Mouse (Mus musculus): ENCODE results near the gene Sdhaf2. TPM values are rescaled to one million over a fixed set of nuclear protein-coding genes. Genes with fewer than 3 reads are reported as not detected.

Sdhaf2 gene
- polyA plus RNA-seq, 1 experiment from 2014 or later = 23.6 TPM

DNA sequence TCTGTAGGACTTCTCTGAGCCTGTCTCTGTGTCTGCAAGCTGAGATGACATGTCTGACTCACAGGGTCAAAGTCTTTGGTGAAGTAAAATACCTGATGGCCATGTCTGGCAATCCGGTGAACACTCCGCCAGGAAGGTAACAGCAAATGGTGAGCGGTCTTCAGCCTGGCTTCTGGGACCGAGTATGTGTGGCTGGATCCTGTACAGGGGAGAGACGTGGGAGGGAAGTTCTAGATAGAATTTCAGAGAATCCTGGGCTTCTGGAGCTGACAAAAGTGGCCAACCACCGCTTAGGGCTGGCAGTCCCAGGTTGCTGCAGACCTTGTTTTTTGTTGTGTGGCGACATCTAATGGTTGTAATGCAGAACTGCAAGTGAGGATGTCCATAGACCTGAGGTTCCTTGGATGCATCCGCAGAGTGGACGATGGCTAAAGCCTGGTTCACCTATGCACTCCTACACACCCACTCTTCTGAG lies 39.6 kb downstream of the Sdhaf2 start:
- Histone ChIP-seq H3K4me1 (ENCODE audit: insufficient read depth) (no peaks in the 10 kb centered on the region), H3K27ac (ENCODE audit: low read depth) (no peak overlapping the region), H3K27me3 (ENCODE audit: insufficient read depth, low read length) (peaks cover 4% of the 10 kb centered on the region; the same call in 1 of the 2 replicates), H3K4me2 (ENCODE audit: low read depth, low read length) (no peak overlapping the region), H3K36me3 (replicated peaks; ENCODE audit: insufficient read depth, low read length) (no peaks in the 10 kb centered on the region), H3K9ac (replicated peaks) (no peak overlapping the region), H3K4me3 (ENCODE audit: low read depth, low read length) (no peak overlapping the region), H3K9me3 (ENCODE audit: low read length) (no peaks in the 10 kb centered on the region)
- DNase-seq (peak; percentile 53), ATAC-seq (peak; percentile 69)
- WGBS (ENCODE audit: insufficient replicate concordance) = 19% methylated on average over 9 of the region's 9 CpGs
- peak; percentile 93 for TF ChIP-seq CTCF (IDR thresholded peaks at IDR 0.05; ENCODE audit: low read depth)
- TF ChIP-seq EP300 (IDR thresholded peaks at IDR 0.05; ENCODE audit: low read depth) = no peak

GRCm38 (mm10) chr19:10482703-10483102 lies 43.2 kb downstream of the Sdhaf2 start, which contains the start of gene Ppp1r32:
Ppp1r32 (minus strand) TSS chr19:10482928.
- no peak for TF ChIP-seq CTCF (IDR thresholded peaks at IDR 0.05; ENCODE audit: low read depth)
- TF ChIP-seq EP300 (IDR thresholded peaks at IDR 0.05; ENCODE audit: low read depth) = no peak
- ATAC-seq (no peak), DNase-seq (no peak)
- H3K27me3 ChIP-seq (ENCODE audit: insufficient read depth, low read length) = peaks cover 4% of the 10 kb centered on the region; the same call in 1 of the 2 replicates
- no peak within 1 kb of the TSS for H3K4me3 ChIP-seq (ENCODE audit: low read depth, low read length)
- no peaks in the 10 kb centered on the region for H3K4me1 ChIP-seq (ENCODE audit: insufficient read depth)
- no peak within 1 kb of the TSS for H3K9ac ChIP-seq (replicated peaks)
- no peak within 1 kb of the TSS for H3K27ac ChIP-seq (ENCODE audit: low read depth)
- WGBS (ENCODE audit: insufficient replicate concordance) = 36% methylated on average over 6 of the region's 6 CpGs
- H3K4me2 ChIP-seq (ENCODE audit: low read depth, low read length) = no peak within 1 kb of the TSS
- H3K36me3 ChIP-seq (replicated peaks; ENCODE audit: insufficient read depth, low read length) = no peaks in the 10 kb centered on the region
- H3K9me3 ChIP-seq (ENCODE audit: low read length) = no peaks in the 10 kb centered on the region

- Histone ChIP-seq H3K4me2 (ENCODE audit: low read depth, low read length) (no peak overlapping the region), H3K27me3 (ENCODE audit: insufficient read depth, low read length) (peaks cover 4% of the 10 kb centered on the region; the same call in 1 of the 2 replicates), H3K4me3 (ENCODE audit: low read depth, low read length) (no peak overlapping the region), H3K4me1 (ENCODE audit: insufficient read depth) (no peaks in the 10 kb centered on the region), H3K9me3 (ENCODE audit: low read length) (no peaks in the 10 kb centered on the region), H3K9ac (replicated peaks) (no peak overlapping the region), H3K27ac (ENCODE audit: low read depth) (no peak overlapping the region), H3K36me3 (replicated peaks; ENCODE audit: insufficient read depth, low read length) (no peaks in the 10 kb centered on the region)
- ATAC-seq (peak; percentile 45; the same call in 1 of the 2 replicates), DNase-seq (peak; percentile 28)
- TF ChIP-seq EP300 (IDR thresholded peaks at IDR 0.05; ENCODE audit: low read depth) = no peak
- TF ChIP-seq CTCF (IDR thresholded peaks at IDR 0.05; ENCODE audit: low read depth) = no peak
- 37% methylated on average over 4 of the region's 4 CpGs for WGBS (ENCODE audit: insufficient replicate concordance)
Observed at GRCm38 (mm10) chr19:10479541-10479940, 46.4 kb downstream of the Sdhaf2 start.

- Histone ChIP-seq H3K9ac (replicated peaks) (no peak overlapping the region), H3K4me1 (ENCODE audit: insufficient read depth) (no peaks in the 10 kb centered on the region), H3K4me3 (ENCODE audit: low read depth, low read length) (no peak overlapping the region), H3K9me3 (ENCODE audit: low read length) (no peaks in the 10 kb centered on the region), H3K4me2 (ENCODE audit: low read depth, low read length) (no peak overlapping the region), H3K27ac (ENCODE audit: low read depth) (no peak overlapping the region), H3K36me3 (replicated peaks; ENCODE audit: insufficient read depth, low read length) (no peaks in the 10 kb centered on the region), H3K27me3 (ENCODE audit: insufficient read depth, low read length) (no peaks in the 10 kb centered on the region)
- 29% methylated on average over 6 of the region's 6 CpGs for WGBS (ENCODE audit: insufficient replicate concordance)
- ATAC-seq (no peak), DNase-seq (no peak)
- TF ChIP-seq EP300 (IDR thresholded peaks at IDR 0.05; ENCODE audit: low read depth) (no peak), CTCF (IDR thresholded peaks at IDR 0.05; ENCODE audit: low read depth) (no peak)
Observed at GRCm38 (mm10) chr19:10473779-10474178, 52.2 kb downstream of the Sdhaf2 start.

DNA sequence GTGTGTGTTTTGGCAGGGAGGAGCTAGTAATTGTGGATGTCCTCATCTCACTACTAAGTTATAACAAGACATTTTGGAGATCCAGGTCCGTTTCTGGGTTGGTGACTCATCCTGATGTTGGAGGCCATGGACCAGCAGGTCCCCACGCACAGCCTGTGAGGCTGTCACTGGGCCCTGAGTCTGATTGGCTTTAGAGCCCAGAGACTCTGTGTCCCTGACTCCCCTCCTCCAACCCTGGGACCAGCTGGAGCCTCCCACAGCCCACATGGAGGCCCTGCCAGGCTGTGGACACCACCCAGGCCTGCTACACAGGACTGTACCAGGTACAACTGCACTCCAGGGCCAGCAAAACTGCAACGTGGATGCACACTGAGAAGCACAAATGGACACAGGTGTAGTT lies 53.0 kb downstream of the Sdhaf2 start:
- DNase-seq = no peak
- no peaks in the 10 kb centered on the region for H3K9me3 ChIP-seq (ENCODE audit: low read length)
- no peaks in the 10 kb centered on the region for H3K4me1 ChIP-seq (ENCODE audit: insufficient read depth)
- ATAC-seq = no peak
- 60% methylated on average over 3 of the region's 3 CpGs for WGBS (ENCODE audit: insufficient replicate concordance)
- no peak overlapping the region for H3K4me2 ChIP-seq (ENCODE audit: low read depth, low read length)
- no peak overlapping the region for H3K27ac ChIP-seq (ENCODE audit: low read depth)
- H3K36me3 ChIP-seq (replicated peaks; ENCODE audit: insufficient read depth, low read length) = no peaks in the 10 kb centered on the region
- TF ChIP-seq CTCF (IDR thresholded peaks at IDR 0.05; ENCODE audit: low read depth) (no peak), EP300 (IDR thresholded peaks at IDR 0.05; ENCODE audit: low read depth) (no peak)
- no peak overlapping the region for H3K9ac ChIP-seq (replicated peaks)
- no peak overlapping the region for H3K4me3 ChIP-seq (ENCODE audit: low read depth, low read length)
- no peaks in the 10 kb centered on the region for H3K27me3 ChIP-seq (ENCODE audit: insufficient read depth, low read length)

DNA sequence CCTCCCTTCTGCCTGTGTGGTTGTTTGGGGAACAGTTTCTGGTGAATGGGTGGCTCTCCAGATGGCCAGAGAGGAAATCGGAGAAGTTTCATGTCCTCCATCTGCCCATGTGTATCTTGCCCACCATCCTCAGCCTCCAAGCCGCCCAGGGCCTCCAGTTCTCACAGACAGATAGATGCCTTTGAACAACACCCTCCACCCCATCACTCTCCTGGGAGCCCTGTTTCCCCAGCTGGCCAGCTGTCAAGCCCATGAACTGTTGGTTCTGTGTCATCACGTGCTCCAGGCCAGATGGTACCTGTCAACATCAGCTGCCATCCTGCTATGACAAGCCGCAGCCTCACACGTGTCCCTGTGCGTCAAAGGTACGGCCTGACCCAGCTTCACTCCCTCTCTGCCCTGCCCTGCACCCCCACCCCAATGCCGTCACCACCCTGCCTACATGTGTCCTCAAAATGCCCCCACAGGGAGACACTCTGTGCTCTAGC lies 56.7 kb downstream of the Sdhaf2 start:
- Histone ChIP-seq H3K4me3 (ENCODE audit: low read depth, low read length) (no peak overlapping the region), H3K4me2 (ENCODE audit: low read depth, low read length) (no peak overlapping the region), H3K27me3 (ENCODE audit: insufficient read depth, low read length) (no peaks in the 10 kb centered on the region), H3K27ac (ENCODE audit: low read depth) (peak overlapping the region; percentile 24; the same call in 1 of the 2 replicates), H3K9ac (replicated peaks) (no peak overlapping the region), H3K36me3 (replicated peaks; ENCODE audit: insufficient read depth, low read length) (no peaks in the 10 kb centered on the region), H3K9me3 (ENCODE audit: low read length) (no peaks in the 10 kb centered on the region), H3K4me1 (ENCODE audit: insufficient read depth) (0 out of 2 replicates have a peak, but pooled peaks cover 1% of the 10 kb centered on the region)
- WGBS (ENCODE audit: insufficient replicate concordance) = 52% methylated on average over 8 of the region's 8 CpGs
- DNase-seq = peak; percentile 55
- ATAC-seq = peak; percentile 73
- TF ChIP-seq CTCF (IDR thresholded peaks at IDR 0.05; ENCODE audit: low read depth) = no peak
- TF ChIP-seq EP300 (IDR thresholded peaks at IDR 0.05; ENCODE audit: low read depth) = no peak

Data from liver, postnatal 0 days (tissue).